Mouse (Mus musculus) v-Abl transformed pro-B cells (cell line): ENCODE results near the gene Klhl26.

Experiments
- in situ Hi-C, 2 experiments: fragments of 400-800 bp; cut with MboI; formaldehyde crosslinking; loops; one replicate each; pipeline ENCODE4 v1.15.1; 2025; ENCODE audit not compliant: unreplicated experiment in 2 of 2

The Klhl26 gene

DNA sequence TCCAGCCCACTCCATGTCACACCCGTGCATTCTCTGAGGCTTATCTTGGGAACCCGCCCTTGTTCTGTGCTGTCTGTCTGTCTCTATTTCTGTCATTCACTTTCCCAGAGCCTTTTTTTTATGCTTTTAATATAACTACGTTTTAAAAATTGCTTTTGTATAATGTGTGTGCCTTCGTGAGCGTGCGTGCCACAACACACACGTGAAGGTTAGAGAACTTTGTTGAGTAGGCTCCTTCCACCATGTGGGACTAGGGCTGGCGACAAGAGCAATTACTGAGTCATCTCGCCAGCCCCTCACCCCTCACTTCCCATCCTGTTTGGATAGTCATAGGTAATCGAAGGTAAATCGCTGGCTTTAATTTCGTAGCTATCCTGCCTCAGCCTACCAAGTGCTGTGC is 25.8 kb upstream of the Klhl26 start:
- in situ Hi-C loops, result loop anchor here in 1 of 2 experiments (5.0 kb wide), 1 partner anchor 90 kb away; no protein-coding TSS in a partner anchor

DNA sequence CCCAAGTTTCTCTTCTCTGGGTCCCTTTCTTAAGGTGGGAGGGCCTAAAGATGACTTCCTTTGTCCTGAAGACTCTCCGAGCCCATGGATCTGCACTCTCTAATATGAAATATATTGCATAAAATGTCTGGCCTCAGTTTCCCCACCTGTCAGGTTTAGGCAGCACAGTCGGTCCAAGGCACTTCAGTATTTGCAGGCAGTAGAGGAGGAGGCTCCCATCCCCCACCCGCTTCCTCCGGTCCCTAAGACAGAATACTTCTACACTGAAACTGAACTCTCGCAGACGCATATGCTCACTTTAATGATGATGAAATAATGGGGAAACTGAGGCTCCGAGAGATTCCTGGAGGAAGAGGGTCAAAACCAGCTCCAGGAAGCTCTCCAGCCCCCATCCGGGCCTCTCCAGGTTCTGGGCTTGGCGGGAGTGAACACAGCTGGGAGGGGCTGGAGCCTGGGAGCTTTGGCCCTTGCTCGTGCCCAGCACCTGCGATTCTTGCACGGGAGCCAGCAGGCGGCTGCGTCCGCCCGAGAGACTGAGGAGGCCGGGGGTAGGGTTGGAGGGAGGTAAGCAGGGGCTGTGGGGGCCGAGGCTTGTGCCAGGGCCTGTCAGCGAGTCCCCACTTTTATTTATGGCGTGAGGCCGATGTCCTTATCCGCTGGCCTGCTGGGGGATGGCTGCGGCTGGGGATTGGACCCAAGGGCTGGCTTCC is 25.2 kb upstream of the Klhl26 start:
- in situ Hi-C loops, result loop anchor here in 1 of 2 experiments (5.0 kb wide), 1 partner anchor 90 kb away; no protein-coding TSS in a partner anchor

DNA sequence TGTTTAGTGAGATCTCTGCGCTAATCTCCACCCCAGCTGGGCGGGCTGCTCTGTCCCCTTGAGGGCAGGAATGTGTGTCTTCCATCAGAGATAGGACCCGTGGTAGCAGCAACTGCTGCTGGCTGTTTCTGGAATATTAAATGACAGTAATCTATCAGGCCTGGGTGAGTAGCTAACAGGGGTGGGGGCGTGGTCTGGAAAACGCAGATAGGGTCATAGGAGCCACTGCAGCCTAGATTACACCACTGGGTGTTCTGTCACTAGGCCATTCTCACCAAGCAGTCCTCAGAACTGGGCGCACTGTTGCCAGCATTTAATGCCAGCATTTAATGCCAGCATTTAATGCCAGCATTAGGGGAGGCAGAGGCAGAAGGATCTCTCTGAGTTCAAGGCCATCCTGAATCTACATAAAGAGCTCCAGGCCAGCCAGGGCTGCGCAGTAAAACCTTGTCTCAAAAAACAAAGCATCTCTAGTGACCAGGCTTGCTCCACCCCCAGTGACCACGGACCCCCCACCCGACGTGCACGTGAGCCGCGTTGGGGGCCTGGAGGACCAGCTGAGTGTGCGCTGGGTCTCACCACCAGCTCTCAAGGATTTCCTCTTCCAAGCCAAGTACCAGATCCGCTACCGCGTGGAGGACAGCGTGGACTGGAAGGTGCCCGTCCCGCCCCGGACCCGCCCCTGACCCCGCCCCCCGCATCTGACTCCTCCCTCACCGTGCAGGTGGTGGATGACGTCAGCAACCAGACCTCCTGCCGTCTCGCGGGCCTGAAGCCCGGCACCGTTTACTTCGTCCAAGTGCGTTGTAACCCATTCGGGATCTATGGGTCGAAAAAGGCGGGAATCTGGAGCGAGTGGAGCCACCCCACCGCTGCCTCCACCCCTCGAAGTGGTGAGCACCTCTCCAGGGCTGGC is 23.9 kb upstream of the Klhl26 start:
- in situ Hi-C loops, result loop anchor here in 1 of 2 experiments (5.0 kb wide), 1 partner anchor 88 kb away; no protein-coding TSS in a partner anchor

DNA sequence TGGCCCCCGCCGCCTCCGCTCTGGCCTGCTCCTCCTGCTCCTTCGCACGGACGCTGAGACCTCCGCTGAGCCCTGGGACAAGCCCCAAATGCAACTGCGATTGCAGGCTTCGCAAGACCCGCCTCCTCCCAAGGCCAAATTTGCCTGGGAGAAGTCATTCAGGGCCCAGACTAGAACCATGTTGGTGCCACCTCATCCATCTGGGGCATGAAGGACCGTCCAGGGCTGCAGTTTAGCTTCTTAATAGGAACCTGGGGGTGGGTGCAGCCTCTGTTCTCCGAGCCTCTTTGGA is 18.9 kb upstream of the Klhl26 start:
- in situ Hi-C loops, result no loop called here

DNA sequence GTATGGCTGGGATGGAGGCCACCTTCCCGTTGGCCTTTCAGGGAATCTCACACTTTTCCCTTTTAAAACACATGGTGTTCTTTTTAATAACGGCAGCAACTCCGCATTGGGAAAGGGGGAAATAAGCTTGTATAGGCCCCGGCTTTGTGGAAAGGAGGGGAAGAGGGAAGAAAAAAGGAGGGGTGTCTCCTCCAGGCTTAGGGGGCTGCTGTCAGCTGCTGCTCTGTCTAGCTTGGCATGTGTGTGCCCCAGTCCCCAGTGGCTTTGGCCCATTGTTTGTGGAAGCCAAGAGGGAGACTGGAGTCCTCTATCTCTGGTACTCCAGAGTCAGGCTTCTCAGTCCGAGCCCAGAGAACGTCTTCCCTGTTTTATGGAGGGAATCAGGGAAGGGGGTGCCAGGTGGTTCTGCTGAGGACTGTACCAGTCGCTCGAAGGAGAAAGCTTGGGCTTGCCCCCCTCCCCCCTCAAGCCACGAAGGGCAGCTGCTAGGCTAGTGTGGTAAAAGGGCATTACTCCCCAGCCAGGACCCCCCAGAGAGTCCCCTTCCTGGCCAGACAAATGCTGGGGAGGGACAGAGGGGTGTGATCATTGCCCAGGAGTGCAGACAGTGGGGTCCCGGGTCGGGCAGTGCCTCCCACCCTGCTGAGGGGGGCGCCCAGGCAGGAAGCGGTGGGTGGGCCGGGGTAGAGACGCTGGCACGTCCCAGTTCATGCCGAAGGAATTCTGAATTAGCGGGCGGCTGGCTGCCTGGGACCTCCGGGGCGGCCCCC is 18.4 kb upstream of the Klhl26 start:
- in situ Hi-C loops, result no loop called here

DNA sequence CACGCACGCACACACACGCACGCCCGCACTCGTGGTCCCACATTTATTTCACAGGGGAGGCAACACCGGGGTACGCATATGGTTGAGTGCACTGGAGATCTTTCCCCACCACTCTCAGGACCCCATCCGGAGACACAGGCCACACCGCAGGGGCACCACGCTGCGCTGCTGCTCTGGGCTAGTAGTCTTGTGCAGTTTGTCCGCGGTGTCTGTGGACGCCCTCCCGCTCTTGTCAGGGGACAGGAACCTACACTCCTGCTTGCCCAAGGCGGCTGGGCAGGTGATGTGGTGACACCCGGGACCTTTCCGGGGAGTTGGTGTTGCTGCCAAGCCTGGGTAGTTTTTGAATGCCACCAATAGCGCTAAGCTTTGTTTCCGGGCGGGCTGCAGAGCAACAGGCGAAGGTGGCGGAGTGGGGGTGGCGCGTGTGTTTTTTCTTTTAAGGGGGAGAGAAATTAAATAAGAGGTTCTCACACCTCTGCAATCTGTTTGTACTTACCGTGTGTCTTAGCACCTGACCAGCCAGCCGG is 17.7 kb upstream of the Klhl26 start:
- in situ Hi-C loops, result no loop called here

DNA sequence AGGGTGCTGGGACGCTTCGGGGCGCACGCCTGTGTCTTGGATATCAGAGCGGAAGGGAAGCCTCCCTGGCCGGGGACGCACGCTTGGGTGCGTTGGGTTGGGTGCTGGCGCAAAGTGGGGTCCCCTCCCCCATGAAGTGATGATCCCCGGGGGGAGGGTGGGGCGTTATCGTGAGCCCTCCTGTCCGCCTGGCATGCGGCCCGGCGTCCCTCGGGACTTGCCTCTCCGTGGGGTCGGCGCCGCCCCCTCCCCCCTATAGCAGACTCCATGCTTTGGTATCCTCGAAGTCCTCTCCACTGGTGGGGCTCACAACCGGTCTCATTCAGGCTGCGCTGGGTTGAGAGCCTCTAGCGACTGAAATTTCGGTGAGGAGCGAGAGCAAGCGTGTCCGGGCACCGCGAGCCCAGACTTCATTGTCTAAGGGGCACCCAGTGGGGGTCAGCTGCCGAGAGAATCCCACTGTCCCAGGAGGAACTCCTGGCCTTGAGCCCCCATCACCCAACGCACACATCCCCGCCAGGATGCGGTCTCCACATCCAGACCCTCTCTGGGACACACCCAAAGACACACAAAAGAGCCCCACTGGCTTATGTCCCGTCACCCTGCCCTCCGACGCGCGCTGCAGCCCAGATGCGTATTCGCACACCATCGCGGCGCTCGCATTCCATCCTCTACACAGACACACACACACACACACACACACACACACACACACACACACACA is 17.1 kb upstream of the Klhl26 start:
- in situ Hi-C loops, result no loop called here

DNA sequence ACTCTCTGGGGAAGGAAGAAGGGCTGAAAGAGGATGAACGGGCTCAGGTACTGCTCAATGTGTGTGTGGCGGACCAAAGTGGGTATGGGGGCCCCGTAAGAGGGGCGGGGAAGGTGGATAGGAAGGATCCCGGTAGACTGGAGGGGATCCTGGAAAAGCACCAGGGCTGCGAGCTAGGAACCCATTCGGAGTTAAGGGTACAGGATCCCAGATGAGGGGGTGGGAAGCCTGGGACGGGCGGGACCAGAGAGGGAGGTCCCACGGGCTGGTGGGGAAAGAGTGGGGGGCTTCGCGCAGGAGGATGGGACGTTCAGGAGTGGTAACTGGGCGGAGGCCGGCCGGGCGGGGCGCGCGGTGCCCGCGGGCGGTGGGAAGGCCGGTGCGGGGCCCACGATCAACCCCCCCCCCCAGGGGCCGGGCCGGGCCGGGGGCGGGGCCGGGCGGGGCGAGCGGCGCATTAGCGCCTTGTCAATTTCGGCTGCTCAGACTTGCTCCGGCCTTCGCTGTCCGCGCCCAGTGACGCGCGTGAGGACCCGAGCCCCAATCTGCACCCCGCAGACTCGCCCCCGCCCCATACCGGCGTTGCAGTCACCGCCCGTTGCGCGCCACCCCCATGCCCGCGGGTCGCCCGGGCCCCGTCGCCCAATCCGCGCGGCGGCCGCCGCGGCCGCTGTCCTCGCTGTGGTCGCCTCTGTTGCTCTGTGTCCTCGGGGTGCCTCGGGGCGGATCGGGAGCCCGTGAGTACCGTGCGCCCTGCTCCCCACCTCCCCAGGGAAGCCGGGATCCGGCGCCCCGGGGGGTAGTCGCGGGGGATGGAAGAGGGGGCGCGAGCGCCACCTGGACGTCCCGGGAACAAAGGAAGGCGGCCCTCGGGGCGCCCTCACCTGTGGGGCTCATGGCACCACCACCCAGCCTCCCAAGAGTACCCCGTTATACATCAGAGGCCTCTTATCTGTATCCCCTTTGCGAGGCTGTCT is 16.2 kb upstream of the Klhl26 start, which contains the start of gene Crlf1:
Gene Crlf1, plus strand, starts transcription at position 495 of the 977 bp plus-strand sequence.
- in situ Hi-C loops, result no loop called here

DNA sequence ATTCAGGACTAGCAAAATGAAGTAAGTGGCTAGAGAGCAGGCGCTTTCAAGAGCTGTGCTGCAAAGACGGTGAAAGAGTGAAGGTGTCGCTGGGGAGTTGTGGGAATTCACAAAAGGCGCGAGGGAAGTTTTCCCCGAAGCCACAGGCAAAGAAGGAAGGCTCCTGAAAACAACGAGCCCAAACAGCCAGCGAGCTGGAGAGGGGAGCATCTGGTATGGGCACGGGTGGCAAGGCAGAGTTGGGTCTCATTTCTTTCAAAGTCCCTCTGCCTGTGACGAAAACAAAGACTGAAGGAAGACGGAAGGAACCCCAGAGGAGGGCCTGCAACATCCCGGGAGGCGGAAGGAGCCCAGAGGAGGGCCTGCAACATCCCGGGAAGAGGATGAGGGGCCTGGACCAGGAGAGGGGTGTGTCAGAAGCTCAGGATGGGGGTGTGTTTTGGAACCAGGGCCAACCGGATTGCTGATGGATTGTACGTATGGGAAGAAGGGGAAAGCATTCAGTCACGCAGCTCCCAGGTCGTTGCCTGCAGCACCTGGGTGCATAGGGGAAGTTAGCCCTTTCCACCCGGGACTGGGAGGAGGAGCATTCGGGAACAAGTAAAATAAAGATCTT is 14.2 kb upstream of the Klhl26 start:
- in situ Hi-C loops, result no loop called here

DNA sequence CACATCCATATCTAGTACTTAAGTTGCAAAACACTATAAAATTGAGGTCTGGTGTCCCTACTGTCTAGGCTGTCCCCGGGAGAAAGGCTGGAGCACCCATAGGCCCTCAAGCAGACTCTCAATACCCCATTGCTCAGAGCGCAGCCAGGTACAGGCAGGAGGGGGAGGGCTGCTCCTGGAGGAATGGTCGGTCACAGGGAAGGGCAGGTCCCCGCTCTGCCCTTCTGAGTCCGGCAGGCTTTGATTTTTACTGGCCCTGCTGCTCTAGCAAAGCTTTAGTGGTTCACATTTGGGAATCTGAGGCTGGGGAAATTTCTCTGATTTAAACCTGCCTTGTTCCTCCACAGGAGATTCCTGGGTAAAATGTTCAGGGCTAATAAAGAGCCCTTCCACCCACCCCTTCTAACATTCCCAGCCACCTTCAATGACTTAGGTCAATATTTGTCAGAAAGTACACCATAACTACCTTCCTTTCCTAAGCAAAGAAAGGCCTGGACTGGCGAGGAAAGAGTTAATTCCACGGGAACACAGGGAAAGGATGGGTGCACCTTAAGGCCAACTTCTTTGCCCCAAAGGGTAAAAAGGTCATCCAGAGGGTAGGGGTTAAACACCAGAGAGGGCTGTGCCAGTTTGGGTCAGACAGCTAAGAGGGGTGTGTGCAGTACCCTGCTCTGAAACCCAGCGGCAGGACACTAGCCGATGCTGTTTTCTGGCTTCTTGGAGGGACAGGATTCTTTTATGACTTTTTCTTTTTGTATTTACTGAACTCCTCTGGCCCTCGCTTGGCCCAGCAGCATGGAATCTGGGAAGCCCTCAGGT is 13.5 kb upstream of the Klhl26 start:
- in situ Hi-C loops, result no loop called here

DNA sequence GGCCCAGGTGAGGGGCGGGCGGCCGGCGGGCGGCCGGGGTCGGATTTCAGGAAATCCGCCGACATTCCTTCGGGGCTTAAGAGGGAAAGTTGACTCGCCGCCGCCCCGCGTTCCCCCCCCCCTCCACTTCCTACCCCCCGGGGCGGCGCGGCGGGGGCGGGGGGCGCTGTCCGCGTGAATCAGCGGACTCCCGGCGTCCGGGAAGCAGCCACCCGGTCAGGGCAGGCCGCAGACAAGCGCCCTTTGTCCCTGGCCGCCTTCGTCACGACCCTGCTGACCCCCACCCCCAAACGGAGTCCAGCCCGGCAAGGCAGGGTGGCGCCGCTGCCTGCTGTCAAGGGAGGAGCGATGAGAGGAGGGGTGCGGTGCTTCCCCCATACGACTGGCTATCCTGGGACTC is 12.8 kb upstream of the Klhl26 start:
- in situ Hi-C loops, result no loop called here

DNA sequence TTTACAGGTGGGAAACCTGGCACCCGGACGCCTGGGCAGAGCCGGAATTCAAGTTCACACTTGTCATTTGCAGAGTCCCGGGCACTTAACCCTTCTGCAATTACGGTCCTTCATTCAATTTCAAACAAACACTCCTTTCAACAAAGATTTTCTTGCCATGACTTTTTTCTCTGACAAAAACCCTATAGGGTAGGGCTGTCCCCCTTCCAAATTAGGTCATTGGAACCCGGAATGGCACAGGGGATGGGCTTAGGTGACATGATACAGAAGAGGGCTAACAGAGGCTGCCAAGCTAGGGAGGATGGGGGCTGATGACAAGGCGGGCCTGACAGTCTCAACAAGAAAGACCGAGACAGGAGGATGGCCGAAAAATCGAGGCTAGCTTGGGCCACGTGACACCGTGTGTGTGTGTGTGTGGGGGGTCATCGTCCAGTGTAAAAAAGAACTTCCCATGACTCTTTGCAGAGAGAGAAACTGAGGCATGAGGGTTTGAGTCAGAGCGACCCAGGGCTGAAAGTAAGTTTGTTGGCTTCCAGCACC is 12.2 kb upstream of the Klhl26 start:
- in situ Hi-C loops, result no loop called here

DNA sequence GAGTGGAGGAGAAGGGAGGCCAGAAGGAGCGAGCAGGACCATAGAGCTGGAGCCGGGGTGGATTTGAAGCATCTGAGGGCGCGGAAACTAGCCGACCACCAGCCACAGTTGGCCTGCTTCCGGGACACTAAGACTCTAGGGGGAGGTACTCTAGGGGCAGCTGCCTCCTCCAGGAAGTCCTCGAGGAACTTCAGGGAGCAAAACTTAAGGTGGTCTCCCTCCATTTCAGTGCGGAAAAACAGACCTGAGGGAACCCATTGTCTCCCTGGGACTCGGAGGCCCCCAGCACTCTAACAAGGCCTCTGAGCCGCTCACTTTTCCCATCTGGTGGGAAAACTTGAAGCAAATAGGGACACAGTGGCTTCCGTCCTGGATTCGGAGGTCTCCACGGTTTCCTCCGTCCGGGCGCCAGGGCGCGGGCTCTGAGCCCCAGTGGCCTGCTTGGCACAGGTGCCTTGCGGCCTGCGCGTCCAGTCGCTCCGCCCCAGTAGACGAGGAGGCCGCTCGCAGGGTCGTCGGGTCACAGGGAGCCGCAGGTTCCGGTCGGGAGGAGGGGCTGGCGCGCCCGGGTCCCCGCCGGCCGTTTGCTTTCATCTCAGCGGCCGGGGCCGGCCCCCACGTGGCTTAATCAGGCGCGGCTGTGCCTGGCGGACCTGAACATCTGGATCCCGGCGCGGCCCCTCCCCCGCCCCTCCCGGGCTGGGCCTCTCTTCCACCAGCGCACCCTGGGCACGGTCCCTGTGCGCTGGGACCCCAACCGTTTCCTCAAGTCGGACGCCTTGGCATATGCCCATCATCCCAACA is 11.4 kb upstream of the Klhl26 start:
- in situ Hi-C loops, result no loop called here

DNA sequence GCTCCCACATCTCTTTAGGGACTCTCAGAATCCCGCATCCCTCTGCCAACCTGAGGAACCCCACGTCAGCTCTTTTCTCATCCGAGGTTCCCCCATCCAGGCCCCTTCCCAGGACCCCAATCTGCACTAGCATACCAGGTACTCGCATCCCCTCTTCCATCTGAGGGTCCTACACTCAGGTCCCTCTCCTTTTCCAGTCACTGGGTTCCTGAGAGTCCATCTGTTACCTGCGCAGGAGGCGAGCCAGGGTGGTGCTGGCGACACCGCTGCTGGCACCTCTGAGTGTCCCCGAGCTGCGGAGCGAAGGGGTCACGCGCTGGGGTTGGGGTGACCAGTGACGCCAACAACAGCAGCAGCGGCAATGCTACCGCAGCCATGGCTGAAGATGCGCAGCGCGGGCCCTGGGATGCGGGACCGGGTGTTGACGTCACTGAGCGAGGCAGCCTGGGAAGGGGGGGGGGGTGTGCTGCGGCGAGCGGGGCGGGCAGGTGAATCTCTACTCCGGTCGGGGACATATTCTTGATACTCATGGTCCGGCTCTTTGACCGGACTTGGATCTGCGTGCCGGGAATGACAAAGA is 10.3 kb upstream of the Klhl26 start, which contains the start of gene Tmem59l:
Gene Tmem59l, minus strand, starts transcription at position 418 of the 580 bp plus-strand sequence.
- in situ Hi-C loops, result no loop called here

DNA sequence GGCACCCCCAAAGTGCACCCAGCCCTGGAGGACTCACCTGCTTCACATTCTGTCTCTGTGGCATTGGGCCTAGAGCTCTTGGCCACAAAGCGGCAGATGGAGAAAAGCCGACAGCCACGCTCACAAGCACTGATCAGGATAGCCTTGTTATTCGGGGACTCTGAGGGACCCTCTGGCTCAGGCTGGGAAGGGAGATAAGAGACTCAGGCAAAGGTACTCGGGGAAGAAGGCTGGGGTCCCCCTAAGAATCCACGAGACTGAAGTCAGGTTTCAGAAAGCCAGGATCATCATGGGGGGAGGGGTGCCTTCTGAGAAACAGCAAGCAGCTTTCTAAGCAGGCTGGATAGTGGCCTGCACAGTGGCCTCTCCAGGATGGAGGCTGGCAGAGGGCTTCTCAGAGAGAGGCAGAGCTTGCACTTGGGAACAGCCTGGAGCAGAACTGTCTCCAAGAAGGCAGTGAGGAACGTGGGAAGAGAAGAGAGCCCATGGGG is 9.5 kb upstream of the Klhl26 start:
- in situ Hi-C loops, result no loop called here

DNA sequence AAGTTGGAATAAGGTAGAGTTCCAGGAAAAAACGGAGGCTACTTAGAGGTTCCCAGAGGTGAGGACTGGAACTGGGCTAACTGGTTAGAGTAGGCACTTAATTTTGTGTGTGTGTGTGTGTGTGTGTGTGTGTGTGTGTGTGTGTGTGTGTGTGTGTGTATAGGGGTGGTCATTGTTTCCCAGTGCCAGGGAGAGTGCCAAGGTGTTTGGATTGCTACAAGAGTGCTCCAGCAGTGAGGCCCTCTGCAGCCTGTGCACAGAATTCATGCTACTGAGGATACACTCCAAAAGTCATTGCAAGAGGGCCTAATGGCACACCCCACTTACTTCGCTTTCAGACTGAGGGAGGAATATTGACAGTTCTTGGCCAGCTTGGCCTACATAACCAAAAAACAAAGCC is 6.2 kb upstream of the Klhl26 start:
- in situ Hi-C loops, result no loop called here
